Mouse (Mus musculus): Measurements from ENCODE around the gene Cct6b. TPM values are rescaled to one million over a fixed set of nuclear protein-coding genes. Genes with fewer than 3 reads are reported as not detected.
"Not testable (repeated sequence)": the region's sequence is repeated elsewhere in the genome, so short reads cannot be mapped to it uniquely, and the experiment has no call there.

Cct6b gene
- polyA plus RNA-seq, 1 experiment = 0.07 TPM

DNA sequence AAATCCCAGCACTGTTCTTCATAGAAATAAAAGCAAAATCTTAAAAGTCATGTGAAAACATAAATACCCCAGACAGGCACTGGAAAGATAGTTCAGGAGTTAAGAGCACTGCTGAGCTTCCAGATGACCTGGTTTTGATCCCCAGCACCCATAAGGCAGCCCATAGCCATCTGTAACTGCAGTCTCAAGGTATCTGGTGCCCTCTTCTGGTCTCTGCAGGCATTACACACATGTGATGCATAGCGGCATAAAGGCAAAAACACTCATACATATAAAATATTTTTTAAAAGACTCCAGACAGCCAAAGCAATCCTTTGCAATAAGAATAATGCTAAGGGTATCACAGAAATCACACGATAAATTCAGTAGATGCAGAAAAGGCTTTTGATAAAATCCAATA is 37.3 kb downstream of the Cct6b start:
- peaks cover 2% of the 10 kb centered on the region; the same call in 1 of the 2 replicates for H3K9me3 ChIP-seq (ENCODE audit: control insufficient read depth, low read length)
- H3K4me1 ChIP-seq (ENCODE audit: control insufficient read depth) = no peaks in the 10 kb centered on the region
- TF ChIP-seq TAL1 (IDR thresholded peaks at IDR 0.05; ENCODE audit: low read length) (no peak), GATA1 (IDR thresholded peaks at IDR 0.05; ENCODE audit: low read length) (no peak)
- no peaks in the 10 kb centered on the region for H3K36me3 ChIP-seq (ENCODE audit: control insufficient read depth)
- no peaks in the 10 kb centered on the region for H3K27me3 ChIP-seq (ENCODE audit: control insufficient read depth)
- H3K4me3 ChIP-seq (replicated peaks) = no peak overlapping the region

DNA sequence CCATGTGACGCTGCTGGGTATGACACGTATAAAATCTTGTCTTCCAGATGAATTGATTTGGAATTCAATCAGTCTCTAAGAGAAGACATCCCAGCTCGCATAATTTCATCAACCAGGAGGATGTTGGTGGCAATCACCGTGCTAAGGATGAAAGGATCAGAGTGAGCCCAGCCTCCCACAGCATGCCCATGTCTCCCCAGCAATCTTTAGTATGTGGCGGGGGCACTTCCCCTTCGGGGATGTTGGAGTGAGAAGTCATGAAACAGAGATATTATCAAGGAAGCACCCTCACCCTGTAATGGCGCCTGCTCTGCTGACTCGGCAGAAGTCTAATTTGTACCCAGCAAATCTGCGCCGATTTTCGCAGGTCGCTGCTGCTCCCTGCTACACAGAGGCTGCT is 44.8 kb downstream of the Cct6b start:
- TF ChIP-seq TAL1 (IDR thresholded peaks at IDR 0.05; ENCODE audit: low read length) = no peak
- TF ChIP-seq GATA1 (IDR thresholded peaks at IDR 0.05; ENCODE audit: low read length) = no peak
- Histone ChIP-seq H3K4me3 (replicated peaks) (no peak overlapping the region), H3K36me3 (ENCODE audit: control insufficient read depth) (no peaks in the 10 kb centered on the region)

DNA sequence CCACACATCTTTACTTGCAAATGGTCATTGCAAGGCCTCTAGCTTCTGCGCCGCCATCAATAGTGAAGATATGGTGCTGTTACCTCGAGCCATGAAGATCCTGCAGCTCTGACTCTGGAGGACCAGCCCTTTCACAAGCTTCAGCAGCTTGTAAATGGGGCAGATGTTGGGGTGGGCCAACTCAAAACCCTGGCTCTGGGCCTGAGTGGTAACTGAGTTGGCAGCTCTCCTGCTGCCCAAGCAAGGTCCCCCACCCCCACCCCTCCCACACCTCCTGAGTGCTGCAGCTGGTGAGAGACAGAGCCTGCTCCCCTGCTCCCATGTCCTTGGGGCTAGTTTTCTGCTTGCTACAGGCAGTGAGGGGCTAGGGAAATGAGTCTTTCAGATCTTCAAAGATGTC is 51.4 kb downstream of the Cct6b start:
- H3K9me3 ChIP-seq (ENCODE audit: control insufficient read depth, low read length) = no peaks in the 10 kb centered on the region
- no peak overlapping the region for H3K4me3 ChIP-seq (replicated peaks)
- TF ChIP-seq GATA1 (IDR thresholded peaks at IDR 0.05; ENCODE audit: low read length) = no peak
- no peak for TF ChIP-seq TAL1 (IDR thresholded peaks at IDR 0.05; ENCODE audit: low read length)
- H3K27me3 ChIP-seq (ENCODE audit: control insufficient read depth) = peaks cover 2% of the 10 kb centered on the region; the same call in 1 of the 2 replicates
- no peaks in the 10 kb centered on the region for H3K36me3 ChIP-seq (ENCODE audit: control insufficient read depth)
- no peaks in the 10 kb centered on the region for H3K4me1 ChIP-seq (ENCODE audit: control insufficient read depth)

More for the DNA sequence above, 44.8 kb downstream of the Cct6b start:
- Histone ChIP-seq H3K9me3 (ENCODE audit: control insufficient read depth, low read length) (no peaks in the 10 kb centered on the region), H3K4me1 (ENCODE audit: control insufficient read depth) (no peaks in the 10 kb centered on the region), H3K27me3 (ENCODE audit: control insufficient read depth) (peaks cover 2% of the 10 kb centered on the region; the same call in 1 of the 2 replicates)

DNA sequence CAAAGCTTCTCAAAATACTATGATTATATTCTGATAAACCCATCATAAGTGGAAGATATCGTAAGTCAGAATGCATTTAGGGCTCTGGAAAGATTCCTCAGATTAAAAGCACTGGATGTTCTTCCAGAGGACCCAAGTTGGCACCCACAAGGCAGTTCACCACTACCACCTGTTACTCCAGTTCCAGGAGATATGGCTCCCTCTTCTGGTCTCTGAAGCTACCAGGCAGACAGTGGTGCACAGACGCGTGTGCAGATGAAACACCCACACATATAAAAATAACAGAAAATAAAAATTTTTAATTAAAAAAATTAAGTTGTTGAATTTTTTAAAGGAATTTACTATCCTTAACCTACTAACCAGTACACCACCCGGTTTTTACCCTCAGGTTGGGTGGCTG is 55.2 kb downstream of the Cct6b start:
- no peak overlapping the region for H3K4me3 ChIP-seq (replicated peaks)
- TF ChIP-seq GATA1 (IDR thresholded peaks at IDR 0.05; ENCODE audit: low read length) (no peak), TAL1 (IDR thresholded peaks at IDR 0.05; ENCODE audit: low read length) (no peak)
- no peaks in the 10 kb centered on the region for H3K9me3 ChIP-seq (ENCODE audit: control insufficient read depth, low read length)
- H3K4me1 ChIP-seq (ENCODE audit: control insufficient read depth) = no peaks in the 10 kb centered on the region
- H3K36me3 ChIP-seq (ENCODE audit: control insufficient read depth) = no peaks in the 10 kb centered on the region
- H3K27me3 ChIP-seq (ENCODE audit: control insufficient read depth) = no peaks in the 10 kb centered on the region; the same call in 1 of the 2 replicates

- Histone ChIP-seq H3K9me3 (ENCODE audit: control insufficient read depth, low read length) (no peaks in the 10 kb centered on the region), H3K4me1 (ENCODE audit: control insufficient read depth) (no peaks in the 10 kb centered on the region), H3K27me3 (ENCODE audit: control insufficient read depth) (no peaks in the 10 kb centered on the region; the same call in 1 of the 2 replicates), H3K36me3 (ENCODE audit: control insufficient read depth) (no peaks in the 10 kb centered on the region), H3K4me3 (replicated peaks) (no peak overlapping the region)
- TF ChIP-seq TAL1 (IDR thresholded peaks at IDR 0.05; ENCODE audit: low read length) = no peak
- no peak for TF ChIP-seq GATA1 (IDR thresholded peaks at IDR 0.05; ENCODE audit: low read length)
Observed at GRCm38 (mm10) chr11:82705082-82705481, 59.0 kb downstream of the Cct6b start.

DNA sequence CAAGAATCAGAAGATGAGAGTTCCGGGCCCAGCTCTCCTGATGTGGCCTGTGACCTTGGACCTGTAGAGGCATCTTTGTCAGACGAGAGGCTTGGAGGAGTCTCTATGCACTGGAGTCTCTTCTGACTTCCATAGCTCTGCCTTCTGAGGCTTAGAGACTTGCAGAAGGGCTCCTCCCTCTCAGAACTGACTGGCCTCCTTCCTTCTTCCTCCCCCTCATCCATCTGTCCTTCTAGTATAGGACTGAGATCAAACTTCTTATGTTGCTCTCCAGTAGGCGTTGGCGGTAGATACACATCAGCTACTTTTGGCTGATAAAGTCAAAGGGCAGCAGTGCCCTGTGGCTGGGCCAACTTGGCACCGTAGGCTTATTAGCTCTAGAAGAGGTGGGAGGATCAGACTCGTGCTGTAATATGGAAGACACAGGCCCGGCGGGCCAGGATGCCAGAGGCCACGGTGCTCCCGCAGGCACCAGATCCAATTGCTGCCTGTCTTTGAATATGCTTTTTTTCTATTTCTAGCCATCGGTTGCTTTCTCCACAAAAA is 64.2 kb downstream of the Cct6b start:
- TF ChIP-seq GATA1 (IDR thresholded peaks at IDR 0.05; ENCODE audit: low read length) (no peak), TAL1 (IDR thresholded peaks at IDR 0.05; ENCODE audit: low read length) (no peak)
- H3K36me3 ChIP-seq (ENCODE audit: control insufficient read depth) = no peaks in the 10 kb centered on the region
- H3K4me1 ChIP-seq (ENCODE audit: control insufficient read depth) = no peaks in the 10 kb centered on the region
- H3K9me3 ChIP-seq (ENCODE audit: control insufficient read depth, low read length) = no peaks in the 10 kb centered on the region
- no peak overlapping the region for H3K4me3 ChIP-seq (replicated peaks)
- H3K27me3 ChIP-seq (ENCODE audit: control insufficient read depth) = no peaks in the 10 kb centered on the region

DNA sequence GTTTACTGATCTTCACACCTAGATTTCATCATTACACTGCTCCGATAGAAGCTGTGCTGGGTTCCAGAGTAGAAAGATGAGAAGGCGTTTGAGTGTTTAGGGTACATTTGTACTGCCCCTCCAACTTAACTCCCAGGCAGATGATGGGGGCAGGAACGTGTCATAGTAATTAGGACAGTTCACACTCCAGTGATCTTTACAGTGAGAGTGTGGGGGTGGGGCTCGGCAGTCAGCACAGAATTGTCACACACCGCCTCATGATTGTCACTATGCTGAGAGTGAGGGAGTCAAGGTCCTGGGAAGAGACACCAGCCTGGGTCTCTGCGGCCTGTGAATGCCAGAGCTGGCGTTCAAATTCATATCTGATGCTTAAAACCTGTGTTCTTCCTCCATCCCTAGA is 68.2 kb downstream of the Cct6b start:
- TF ChIP-seq GATA1 (IDR thresholded peaks at IDR 0.05; ENCODE audit: low read length) = no peak
- no peak for TF ChIP-seq TAL1 (IDR thresholded peaks at IDR 0.05; ENCODE audit: low read length)
- no peaks in the 10 kb centered on the region for H3K36me3 ChIP-seq (ENCODE audit: control insufficient read depth)
- H3K4me1 ChIP-seq (ENCODE audit: control insufficient read depth) = no peaks in the 10 kb centered on the region
- H3K9me3 ChIP-seq (ENCODE audit: control insufficient read depth, low read length) = no peaks in the 10 kb centered on the region
- H3K4me3 ChIP-seq (replicated peaks) = no peak overlapping the region
- H3K27me3 ChIP-seq (ENCODE audit: control insufficient read depth) = no peaks in the 10 kb centered on the region

GRCm38 (mm10) chr11:82694947-82695346 is 69.2 kb downstream of the Cct6b start:
- H3K4me1 ChIP-seq (ENCODE audit: control insufficient read depth); H3K36me3 ChIP-seq (ENCODE audit: control insufficient read depth); H3K9me3 ChIP-seq (ENCODE audit: control insufficient read depth, low read length); H3K4me3 ChIP-seq (replicated peaks); H3K27me3 ChIP-seq (ENCODE audit: control insufficient read depth): not testable (repeated sequence)

DNA sequence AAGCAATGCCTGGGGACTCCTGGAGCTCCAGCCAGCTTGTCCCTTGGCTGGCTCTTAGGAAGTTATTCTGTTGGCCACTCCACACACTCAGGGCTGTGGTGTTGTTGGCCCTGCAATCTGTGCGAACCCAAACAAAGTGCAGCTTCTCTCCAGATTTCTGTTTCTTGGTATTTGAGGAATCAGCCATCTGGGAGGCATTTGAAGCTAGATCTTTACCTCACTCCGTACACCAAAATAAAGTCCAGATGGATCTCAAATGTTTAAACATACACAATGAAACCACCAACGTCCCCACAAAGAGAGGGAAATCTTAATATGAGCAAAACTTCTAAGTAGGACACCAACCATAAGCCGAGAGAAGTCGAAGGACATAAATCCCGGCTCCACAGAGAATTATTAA is 71.5 kb downstream of the Cct6b start:
- no peak overlapping the region for H3K4me3 ChIP-seq (replicated peaks)
- H3K4me1 ChIP-seq (ENCODE audit: control insufficient read depth) = no peaks in the 10 kb centered on the region
- no peaks in the 10 kb centered on the region for H3K9me3 ChIP-seq (ENCODE audit: control insufficient read depth, low read length)
- no peaks in the 10 kb centered on the region for H3K27me3 ChIP-seq (ENCODE audit: control insufficient read depth)
- no peaks in the 10 kb centered on the region for H3K36me3 ChIP-seq (ENCODE audit: control insufficient read depth)
- TF ChIP-seq GATA1 (IDR thresholded peaks at IDR 0.05; ENCODE audit: low read length) (no peak), TAL1 (IDR thresholded peaks at IDR 0.05; ENCODE audit: low read length) (no peak)

DNA sequence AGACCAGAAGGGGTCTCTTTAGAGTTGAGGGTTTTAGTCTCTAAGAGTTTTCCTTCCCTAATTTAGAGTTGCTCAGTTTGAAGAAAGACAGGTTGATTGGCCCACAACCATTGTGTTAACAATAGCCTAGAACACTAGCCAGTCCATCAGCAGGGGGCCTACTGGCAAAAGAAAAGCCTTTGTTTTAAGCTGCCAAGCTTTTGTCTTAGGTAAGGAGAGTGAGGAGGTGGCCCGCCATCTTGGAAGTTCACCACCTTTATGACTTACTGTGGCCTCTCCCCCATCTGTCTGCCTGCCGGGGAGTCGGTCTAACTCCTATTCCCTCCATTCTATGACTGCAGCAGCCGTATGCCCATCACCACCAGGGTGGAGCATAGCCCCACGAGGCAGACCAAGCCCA is 73.6 kb downstream of the Cct6b start:
- H3K4me1 ChIP-seq (ENCODE audit: control insufficient read depth) = no peaks in the 10 kb centered on the region
- TF ChIP-seq GATA1 (IDR thresholded peaks at IDR 0.05; ENCODE audit: low read length) = no peak
- TF ChIP-seq TAL1 (IDR thresholded peaks at IDR 0.05; ENCODE audit: low read length) = no peak
- H3K27me3 ChIP-seq (ENCODE audit: control insufficient read depth) = no peaks in the 10 kb centered on the region
- no peaks in the 10 kb centered on the region for H3K9me3 ChIP-seq (ENCODE audit: control insufficient read depth, low read length)
- H3K4me3 ChIP-seq (replicated peaks) = no peak overlapping the region
- H3K36me3 ChIP-seq (ENCODE audit: control insufficient read depth) = no peaks in the 10 kb centered on the region

Measured in erythroblast, embryonic 14.5 days (primary cell).